Mouse (Mus musculus): ENCODE measurements around the gene Rac2. TPM values are rescaled to one million over a fixed set of nuclear protein-coding genes. Genes with fewer than 3 reads are reported as not detected.

The Rac2 gene
- polyA plus RNA-seq, 1 experiment = 117 TPM

- Histone ChIP-seq H3K36me3 (ENCODE audit: control insufficient read depth, insufficient read depth, low read length) (no peaks in the 10 kb centered on the region), H3K4me1 (ENCODE audit: control insufficient read depth, insufficient read depth, low read length) (no peaks in the 10 kb centered on the region), H3K4me3 (ENCODE audit: insufficient read depth, low read depth, low read length) (no peak overlapping the region), H3K27me3 (replicated peaks; ENCODE audit: control insufficient read depth, insufficient read depth, low read length) (no peaks in the 10 kb centered on the region), H3K27ac (ENCODE audit: insufficient read depth, low read depth, low read length) (no peak overlapping the region)
- WGBS = 71% methylated on average over 6 of the region's 6 CpGs
- DNase-seq = no peak
- TF ChIP-seq CTCF (conservative IDR thresholded peaks at IDR 0.05; ENCODE audit: insufficient read depth, insufficient read length, low read depth, low read length) (no peak), POLR2A (IDR thresholded peaks at IDR 0.05; ENCODE audit: low read depth, low read length) (no peak)
Measured at GRCm38 (mm10) chr15:78521892-78522291, 50.7 kb downstream of the Rac2 start.

GRCm38 (mm10) chr15:78521331-78521730 is 51.3 kb downstream of the Rac2 start:
- TF ChIP-seq CTCF (conservative IDR thresholded peaks at IDR 0.05; ENCODE audit: insufficient read depth, insufficient read length, low read depth, low read length) (no peak), POLR2A (IDR thresholded peaks at IDR 0.05; ENCODE audit: low read depth, low read length) (no peak)
- Histone ChIP-seq H3K27ac (ENCODE audit: insufficient read depth, low read depth, low read length) (no peak overlapping the region), H3K27me3 (replicated peaks; ENCODE audit: control insufficient read depth, insufficient read depth, low read length) (no peaks in the 10 kb centered on the region), H3K4me3 (ENCODE audit: insufficient read depth, low read depth, low read length) (no peak overlapping the region), H3K36me3 (ENCODE audit: control insufficient read depth, insufficient read depth, low read length) (no peaks in the 10 kb centered on the region), H3K4me1 (ENCODE audit: control insufficient read depth, insufficient read depth, low read length) (no peaks in the 10 kb centered on the region)
- WGBS = 74% methylated on average over 8 of the region's 8 CpGs
- DNase-seq = no peak

- Histone ChIP-seq H3K36me3 (ENCODE audit: control insufficient read depth, insufficient read depth, low read length) (no peaks in the 10 kb centered on the region), H3K4me1 (ENCODE audit: control insufficient read depth, insufficient read depth, low read length) (no peaks in the 10 kb centered on the region), H3K27me3 (replicated peaks; ENCODE audit: control insufficient read depth, insufficient read depth, low read length) (no peaks in the 10 kb centered on the region), H3K4me3 (ENCODE audit: insufficient read depth, low read depth, low read length) (no peak overlapping the region), H3K27ac (ENCODE audit: insufficient read depth, low read depth, low read length) (peak overlapping the region; percentile 24; the same call in 1 of the 2 replicates)
- TF ChIP-seq POLR2A (IDR thresholded peaks at IDR 0.05; ENCODE audit: low read depth, low read length) (no peak), CTCF (conservative IDR thresholded peaks at IDR 0.05; ENCODE audit: insufficient read depth, insufficient read length, low read depth, low read length) (no peak)
- 58% methylated on average over 13 of the region's 13 CpGs for WGBS
- DNase-seq = peak; percentile 77
Measured at GRCm38 (mm10) chr15:78520112-78520715, 52.4 kb downstream of the Rac2 start.

GRCm38 (mm10) chr15:78518221-78518620 is 54.4 kb downstream of the Rac2 start:
- H3K27me3 ChIP-seq (replicated peaks; ENCODE audit: control insufficient read depth, insufficient read depth, low read length) = no peaks in the 10 kb centered on the region
- no peak overlapping the region for H3K27ac ChIP-seq (ENCODE audit: insufficient read depth, low read depth, low read length)

GRCm38 (mm10) chr15:78515759-78516158 is 56.8 kb downstream of the Rac2 start:
- Histone ChIP-seq H3K4me3 (ENCODE audit: insufficient read depth, low read depth, low read length) (no peak overlapping the region), H3K27ac (ENCODE audit: insufficient read depth, low read depth, low read length) (no peak overlapping the region), H3K4me1 (ENCODE audit: control insufficient read depth, insufficient read depth, low read length) (no peaks in the 10 kb centered on the region), H3K27me3 (replicated peaks; ENCODE audit: control insufficient read depth, insufficient read depth, low read length) (no peaks in the 10 kb centered on the region), H3K36me3 (ENCODE audit: control insufficient read depth, insufficient read depth, low read length) (no peaks in the 10 kb centered on the region)
- peak; percentile 23 for DNase-seq
- TF ChIP-seq CTCF (conservative IDR thresholded peaks at IDR 0.05; ENCODE audit: insufficient read depth, insufficient read length, low read depth, low read length) = no peak
- TF ChIP-seq POLR2A (IDR thresholded peaks at IDR 0.05; ENCODE audit: low read depth, low read length) = no peak
- WGBS = 83% methylated on average over 6 of the region's 6 CpGs

More at GRCm38 (mm10) chr15:78518221-78518620, 54.4 kb downstream of the Rac2 start:
- H3K4me3 ChIP-seq (ENCODE audit: insufficient read depth, low read depth, low read length) = no peak overlapping the region
- no peak for TF ChIP-seq CTCF (conservative IDR thresholded peaks at IDR 0.05; ENCODE audit: insufficient read depth, insufficient read length, low read depth, low read length)
- WGBS = 51% methylated on average over 7 of the region's 7 CpGs
- H3K4me1 ChIP-seq (ENCODE audit: control insufficient read depth, insufficient read depth, low read length) = no peaks in the 10 kb centered on the region
- no peak for DNase-seq
- H3K36me3 ChIP-seq (ENCODE audit: control insufficient read depth, insufficient read depth, low read length) = no peaks in the 10 kb centered on the region

GRCm38 (mm10) chr15:78514393-78515146 is 58.0 kb downstream of the Rac2 start:
- peak; percentile 82 for DNase-seq
- no peak overlapping the region for H3K27ac ChIP-seq (ENCODE audit: insufficient read depth, low read depth, low read length)
- TF ChIP-seq POLR2A (IDR thresholded peaks at IDR 0.05; ENCODE audit: low read depth, low read length) (no peak), CTCF (conservative IDR thresholded peaks at IDR 0.05; ENCODE audit: insufficient read depth, insufficient read length, low read depth, low read length) (peak; percentile 92)
- WGBS = 25% methylated on average over 7 of the region's 7 CpGs
- H3K27me3 ChIP-seq (replicated peaks; ENCODE audit: control insufficient read depth, insufficient read depth, low read length) = no peaks in the 10 kb centered on the region
- H3K36me3 ChIP-seq (ENCODE audit: control insufficient read depth, insufficient read depth, low read length) = no peaks in the 10 kb centered on the region
- H3K4me1 ChIP-seq (ENCODE audit: control insufficient read depth, insufficient read depth, low read length) = no peaks in the 10 kb centered on the region
- no peak overlapping the region for H3K4me3 ChIP-seq (ENCODE audit: insufficient read depth, low read depth, low read length)

GRCm38 (mm10) chr15:78513019-78513418 is 59.6 kb downstream of the Rac2 start:
- H3K36me3 ChIP-seq (ENCODE audit: control insufficient read depth, insufficient read depth, low read length) = no peaks in the 10 kb centered on the region
- no peaks in the 10 kb centered on the region for H3K27me3 ChIP-seq (replicated peaks; ENCODE audit: control insufficient read depth, insufficient read depth, low read length)
- 70% methylated on average over 14 of the region's 14 CpGs for WGBS
- no peak overlapping the region for H3K27ac ChIP-seq (ENCODE audit: insufficient read depth, low read depth, low read length)
- no peak overlapping the region for H3K4me3 ChIP-seq (ENCODE audit: insufficient read depth, low read depth, low read length)
- H3K4me1 ChIP-seq (ENCODE audit: control insufficient read depth, insufficient read depth, low read length) = no peaks in the 10 kb centered on the region
- no peak for DNase-seq
- no peak for TF ChIP-seq CTCF (conservative IDR thresholded peaks at IDR 0.05; ENCODE audit: insufficient read depth, insufficient read length, low read depth, low read length)
- no peak for TF ChIP-seq POLR2A (IDR thresholded peaks at IDR 0.05; ENCODE audit: low read depth, low read length)
